Mouse (Mus musculus): ENCODE results near the gene Myo3b. TPM values are rescaled to one million over a fixed set of nuclear protein-coding genes. Genes with fewer than 3 reads are reported as not detected.

The Myo3b gene
- polyA plus RNA-seq, 1 experiment from 2014 or later: 0.04 TPM

- Histone ChIP-seq H3K4me1 (peaks cover 6% of the 10 kb centered on the region), H3K27ac (replicated peaks) (no peak overlapping the region), H3K4me3 (no peak overlapping the region), H3K9me3 (no peaks in the 10 kb centered on the region), H3K27me3 (replicated peaks; ENCODE audit: low read depth, poor library complexity, severe bottlenecking) (0 out of 2 replicates have a peak, but pooled peaks cover 4% of the 10 kb centered on the region), H3K36me3 (replicated peaks) (no peaks in the 10 kb centered on the region)
- WGBS: 91% methylated on average over 8 of the region's 8 CpGs
- DNase-seq (ENCODE audit: low spot score): no peak
These were observed 143.3 kb downstream of the Myo3b start for GRCm38 (mm10) chr2:70182150-70182670.

GRCm38 (mm10) chr2:70187040-70187439, 148.1 kb downstream of the Myo3b start:
- WGBS: 81% methylated on average over 6 of the region's 6 CpGs
- H3K4me3 ChIP-seq: no peak overlapping the region
- DNase-seq (ENCODE audit: low spot score): no peak
- H3K27ac ChIP-seq (replicated peaks): no peak overlapping the region
- no peaks in the 10 kb centered on the region for H3K36me3 ChIP-seq (replicated peaks)
- H3K9me3 ChIP-seq: no peaks in the 10 kb centered on the region
- H3K27me3 ChIP-seq (replicated peaks; ENCODE audit: low read depth, poor library complexity, severe bottlenecking): no peaks in the 10 kb centered on the region
- no peaks in the 10 kb centered on the region for H3K4me1 ChIP-seq

- no peaks in the 10 kb centered on the region for H3K4me1 ChIP-seq
- 0 out of 2 replicates have a peak, but pooled peaks cover 5% of the 10 kb centered on the region for H3K9me3 ChIP-seq
- H3K27ac ChIP-seq (replicated peaks): no peak overlapping the region
- DNase-seq (ENCODE audit: low spot score): no peak
- 83% methylated on average over 9 of the region's 9 CpGs for WGBS
- H3K27me3 ChIP-seq (replicated peaks; ENCODE audit: low read depth, poor library complexity, severe bottlenecking): peaks cover 13% of the 10 kb centered on the region; the same call in 1 of the 2 replicates
- no peaks in the 10 kb centered on the region for H3K36me3 ChIP-seq (replicated peaks)
- H3K4me3 ChIP-seq: no peak overlapping the region
These were observed 156.7 kb downstream of the Myo3b start for GRCm38 (mm10) chr2:70195418-70196248.

- Histone ChIP-seq H3K9me3 (no peaks in the 10 kb centered on the region), H3K4me1 (peaks cover 19% of the 10 kb centered on the region), H3K27ac (replicated peaks) (no peak overlapping the region), H3K4me3 (peak overlapping the region; percentile 11; the same call in 1 of the 2 replicates), H3K36me3 (replicated peaks) (no peaks in the 10 kb centered on the region), H3K27me3 (replicated peaks; ENCODE audit: low read depth, poor library complexity, severe bottlenecking) (peaks cover 42% of the 10 kb centered on the region)
- WGBS: 27% methylated on average over 11 of the region's 11 CpGs
- peak; percentile 34 for DNase-seq (ENCODE audit: low spot score)
These were observed 163.1 kb downstream of the Myo3b start for GRCm38 (mm10) chr2:70201796-70202555.

- Histone ChIP-seq H3K4me1 (peaks cover 19% of the 10 kb centered on the region), H3K4me3 (0 out of 2 replicates have a peak overlapping the region, but pooled peaks have one; percentile 8), H3K27ac (replicated peaks) (no peak overlapping the region), H3K9me3 (no peaks in the 10 kb centered on the region), H3K27me3 (replicated peaks; ENCODE audit: low read depth, poor library complexity, severe bottlenecking) (peaks cover 42% of the 10 kb centered on the region), H3K36me3 (replicated peaks) (no peaks in the 10 kb centered on the region)
- DNase-seq (ENCODE audit: low spot score): no peak
- WGBS: 13% methylated on average over 8 of the region's 8 CpGs
These were observed 163.7 kb downstream of the Myo3b start for GRCm38 (mm10) chr2:70202578-70203167.

- Histone ChIP-seq H3K9me3 (peaks cover 5% of the 10 kb centered on the region; the same call in 1 of the 2 replicates), H3K4me1 (no peaks in the 10 kb centered on the region), H3K27ac (replicated peaks) (no peak overlapping the region), H3K4me3 (no peak overlapping the region), H3K27me3 (replicated peaks; ENCODE audit: low read depth, poor library complexity, severe bottlenecking) (0 out of 2 replicates have a peak, but pooled peaks cover 8% of the 10 kb centered on the region), H3K36me3 (replicated peaks) (no peaks in the 10 kb centered on the region)
- DNase-seq (ENCODE audit: low spot score): no peak
- WGBS: 87% methylated on average over 1 of the region's 1 CpGs
These were observed 169.5 kb downstream of the Myo3b start for GRCm38 (mm10) chr2:70208411-70208810.

- 85% methylated on average over 3 of the region's 3 CpGs for WGBS
These were observed 170.9 kb downstream of the Myo3b start for GRCm38 (mm10) chr2:70209790-70210189.

GRCm38 (mm10) chr2:70210427-70211332, 171.8 kb downstream of the Myo3b start:
- 88% methylated on average over 22 of the region's 22 CpGs for WGBS
- no peak overlapping the region for H3K4me3 ChIP-seq
- no peaks in the 10 kb centered on the region for H3K36me3 ChIP-seq (replicated peaks)
- DNase-seq (ENCODE audit: low spot score): no peak
- H3K9me3 ChIP-seq: peaks cover 5% of the 10 kb centered on the region; the same call in 1 of the 2 replicates
- no peaks in the 10 kb centered on the region for H3K4me1 ChIP-seq
- H3K27ac ChIP-seq (replicated peaks): 0 out of 2 replicates have a peak overlapping the region, but pooled peaks have one; percentile 4
- peaks cover 6% of the 10 kb centered on the region; the same call in 1 of the 2 replicates for H3K27me3 ChIP-seq (replicated peaks; ENCODE audit: low read depth, poor library complexity, severe bottlenecking)

More at GRCm38 (mm10) chr2:70209790-70210189, 170.9 kb downstream of the Myo3b start:
- no peaks in the 10 kb centered on the region for H3K36me3 ChIP-seq (replicated peaks)
- no peak for DNase-seq (ENCODE audit: low spot score)
- H3K27ac ChIP-seq (replicated peaks): no peak overlapping the region
- H3K9me3 ChIP-seq: peaks cover 5% of the 10 kb centered on the region; the same call in 1 of the 2 replicates
- 0 out of 2 replicates have a peak, but pooled peaks cover 7% of the 10 kb centered on the region for H3K27me3 ChIP-seq (replicated peaks; ENCODE audit: low read depth, poor library complexity, severe bottlenecking)
- H3K4me3 ChIP-seq: no peak overlapping the region
- no peaks in the 10 kb centered on the region for H3K4me1 ChIP-seq

GRCm38 (mm10) chr2:70214401-70214800, 175.5 kb downstream of the Myo3b start:
- Histone ChIP-seq H3K36me3 (replicated peaks) (no peaks in the 10 kb centered on the region), H3K27me3 (replicated peaks; ENCODE audit: low read depth, poor library complexity, severe bottlenecking) (peaks cover 13% of the 10 kb centered on the region; the same call in 1 of the 2 replicates), H3K4me1 (no peaks in the 10 kb centered on the region; the same call in 1 of the 2 replicates), H3K27ac (replicated peaks) (no peak overlapping the region), H3K9me3 (peaks cover 5% of the 10 kb centered on the region; the same call in 1 of the 2 replicates), H3K4me3 (no peak overlapping the region)
- WGBS: 84% methylated on average over 8 of the region's 8 CpGs
- DNase-seq (ENCODE audit: low spot score): no peak

- H3K9me3 ChIP-seq: no peaks in the 10 kb centered on the region
- no peak overlapping the region for H3K27ac ChIP-seq (replicated peaks)
- WGBS: 88% methylated on average over 3 of the region's 3 CpGs
- H3K4me1 ChIP-seq: peaks cover 12% of the 10 kb centered on the region; the same call in 1 of the 2 replicates
- DNase-seq (ENCODE audit: low spot score): no peak
- peaks cover 32% of the 10 kb centered on the region for H3K27me3 ChIP-seq (replicated peaks; ENCODE audit: low read depth, poor library complexity, severe bottlenecking)
- no peaks in the 10 kb centered on the region for H3K36me3 ChIP-seq (replicated peaks)
- H3K4me3 ChIP-seq: no peak overlapping the region
These were observed 178.9 kb downstream of the Myo3b start for GRCm38 (mm10) chr2:70217800-70218199.

- Histone ChIP-seq H3K9me3 (no peaks in the 10 kb centered on the region), H3K36me3 (replicated peaks) (no peaks in the 10 kb centered on the region), H3K27ac (replicated peaks) (no peak overlapping the region), H3K4me3 (no peak overlapping the region), H3K27me3 (replicated peaks; ENCODE audit: low read depth, poor library complexity, severe bottlenecking) (peaks cover 32% of the 10 kb centered on the region), H3K4me1 (peaks cover 12% of the 10 kb centered on the region; the same call in 1 of the 2 replicates)
- no peak for DNase-seq (ENCODE audit: low spot score)
- WGBS: 73% methylated on average over 8 of the region's 8 CpGs
These were observed 179.5 kb downstream of the Myo3b start for GRCm38 (mm10) chr2:70218469-70218868.

Data from embryonic facial prominence, embryonic 10.5 days (tissue).